Mouse (Mus musculus) stomach, postnatal 0 days (tissue): ENCODE results near the gene Cmya5.

ENCODE experiments used
- CTCF ChIP-seq: IDR thresholded peaks from 2 replicates; pipeline ENCODE4 v1.5.1; 2016; ENCODE audit warnings: antibody characterized with exemption, low read depth, mild to moderate bottlenecking, moderate library complexity
- EP300 ChIP-seq: optimal IDR thresholded peaks from 2 replicates; pipeline ENCODE3; 2016; ENCODE audit warnings: antibody characterized with exemption

DNA sequence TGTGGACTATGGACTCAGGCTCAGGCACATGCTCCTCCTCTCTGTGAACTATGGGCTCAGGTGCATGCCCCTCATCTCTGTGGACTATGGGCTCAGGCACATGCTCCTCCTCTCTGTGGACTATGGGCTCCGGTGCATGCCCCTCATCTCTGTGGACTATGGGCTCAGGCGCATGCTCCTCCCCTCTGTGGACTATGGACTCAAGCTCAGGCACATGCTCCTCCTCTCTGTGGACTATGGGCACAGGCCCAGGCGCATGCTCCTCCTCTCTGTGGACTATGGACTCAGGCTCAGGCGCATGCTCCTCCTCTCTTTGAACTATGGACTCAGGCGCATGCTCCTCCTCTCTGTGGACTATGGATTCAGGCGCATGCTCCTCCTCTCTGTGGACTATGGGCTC lies 47.9 kb downstream of the Cmya5 start:
- no peak for TF ChIP-seq EP300
- no peak for TF ChIP-seq CTCF
